Mouse (Mus musculus): ENCODE data around the gene Ikzf3. TPM values are rescaled to one million over a fixed set of nuclear protein-coding genes. Genes with fewer than 3 reads are reported as not detected.

The Ikzf3 gene
- polyA plus RNA-seq, 1 experiment from 2014 or later = 0.13 TPM

DNA sequence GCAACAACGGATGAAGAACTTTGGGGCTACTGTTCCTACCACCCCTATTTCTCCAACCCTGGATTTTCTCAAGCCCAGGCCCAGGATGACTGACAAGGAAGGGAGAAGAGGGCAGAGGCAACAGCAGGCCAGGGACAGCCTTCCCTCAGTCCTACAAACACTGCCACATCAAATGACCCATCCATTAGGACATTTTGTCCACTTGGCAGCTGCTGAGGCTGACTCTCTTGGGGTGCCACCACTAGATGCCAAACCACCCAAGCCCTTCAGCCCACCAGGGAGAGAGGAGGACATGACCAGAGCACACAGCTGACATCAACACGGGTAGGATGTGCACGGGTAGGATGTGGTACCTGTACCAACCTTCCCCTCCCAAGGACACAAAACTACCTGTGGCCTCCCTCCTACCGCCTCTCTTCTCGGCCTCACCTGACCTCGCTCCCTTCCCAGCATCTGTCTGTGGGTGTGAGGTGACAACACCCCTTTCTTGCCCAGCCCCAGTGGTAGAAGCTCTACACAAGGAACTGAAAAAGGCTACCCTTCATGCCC is 38.9 kb upstream of the Ikzf3 start:
- Histone ChIP-seq H3K9me3 (no peaks in the 10 kb centered on the region), H3K27ac (replicated peaks) (no peak overlapping the region), H3K4me2 (peak overlapping the region; percentile 94), H3K4me1 (peaks cover 92% of the 10 kb centered on the region), H3K36me3 (peaks cover 41% of the 10 kb centered on the region), H3K9ac (peak overlapping the region; percentile 96), H3K4me3 (peak overlapping the region; percentile 73), H3K27me3 (replicated peaks) (no peaks in the 10 kb centered on the region)
- 84% methylated on average over 6 of the region's 6 CpGs for WGBS
- ATAC-seq (ENCODE audit: extremely low read depth, insufficient number of reproducible peaks, low FRiP score, low TSS enrichment) = no peak

DNA sequence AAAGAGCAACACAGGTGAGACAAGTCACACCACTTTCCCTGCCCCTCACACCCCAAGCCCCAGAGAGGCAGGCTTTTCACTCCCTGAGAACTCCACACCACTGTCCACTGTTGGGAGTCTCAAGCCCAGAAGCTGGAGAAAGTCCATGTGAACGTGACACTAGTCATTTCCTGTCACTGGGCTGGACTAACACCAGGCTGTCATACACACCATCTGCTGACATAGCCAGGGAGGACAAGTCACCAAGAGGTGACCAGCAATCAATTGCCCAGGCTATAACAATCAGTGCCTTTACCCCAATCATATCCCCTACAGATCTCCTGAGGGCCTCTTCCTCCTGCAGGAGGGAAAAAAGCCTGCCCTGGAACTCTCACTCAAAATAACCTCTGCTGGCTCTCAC is 38.3 kb upstream of the Ikzf3 start:
- H3K4me1 ChIP-seq = peaks cover 88% of the 10 kb centered on the region
- H3K9ac ChIP-seq = peak overlapping the region; percentile 96
- no peak overlapping the region for H3K27ac ChIP-seq (replicated peaks)
- H3K4me2 ChIP-seq = peak overlapping the region; percentile 94
- H3K27me3 ChIP-seq (replicated peaks) = no peaks in the 10 kb centered on the region
- 44% methylated on average over 1 of the region's 1 CpGs for WGBS
- peaks cover 41% of the 10 kb centered on the region for H3K36me3 ChIP-seq
- peak overlapping the region; percentile 73; the same call in 1 of the 2 replicates for H3K4me3 ChIP-seq
- no peaks in the 10 kb centered on the region for H3K9me3 ChIP-seq
- no peak for ATAC-seq (ENCODE audit: extremely low read depth, insufficient number of reproducible peaks, low FRiP score, low TSS enrichment)

DNA sequence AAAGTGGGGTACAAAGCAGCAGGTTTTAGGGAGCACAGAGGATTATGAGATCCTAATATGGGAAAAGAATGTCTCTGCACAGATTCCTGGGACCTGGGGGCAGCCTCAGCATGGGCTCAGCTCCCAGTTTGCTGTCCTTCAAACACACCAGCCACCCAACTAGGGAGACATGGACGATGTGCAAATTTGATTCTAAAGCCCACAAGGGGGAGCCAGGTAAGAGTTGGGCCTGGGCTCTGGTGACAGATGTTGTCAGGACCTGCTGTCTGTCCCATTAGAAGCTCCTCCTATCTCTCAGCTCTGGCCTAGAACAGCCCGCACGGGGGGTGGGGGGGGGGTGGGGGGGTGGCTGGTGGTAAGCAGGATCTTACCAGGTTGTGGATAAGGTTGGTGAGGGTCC is 37.7 kb upstream of the Ikzf3 start:
- no peak for ATAC-seq (ENCODE audit: extremely low read depth, insufficient number of reproducible peaks, low FRiP score, low TSS enrichment)
- peaks cover 41% of the 10 kb centered on the region for H3K36me3 ChIP-seq
- H3K9me3 ChIP-seq = no peaks in the 10 kb centered on the region
- H3K9ac ChIP-seq = peak overlapping the region; percentile 96; the same call in 1 of the 2 replicates
- H3K27me3 ChIP-seq (replicated peaks) = no peaks in the 10 kb centered on the region
- peak overlapping the region; percentile 76 for H3K27ac ChIP-seq (replicated peaks)
- 27% methylated on average over 3 of the region's 3 CpGs for WGBS
- peak overlapping the region; percentile 94 for H3K4me2 ChIP-seq
- 0 out of 2 replicates have a peak overlapping the region, but pooled peaks have one; percentile 73 for H3K4me3 ChIP-seq
- peaks cover 82% of the 10 kb centered on the region for H3K4me1 ChIP-seq

DNA sequence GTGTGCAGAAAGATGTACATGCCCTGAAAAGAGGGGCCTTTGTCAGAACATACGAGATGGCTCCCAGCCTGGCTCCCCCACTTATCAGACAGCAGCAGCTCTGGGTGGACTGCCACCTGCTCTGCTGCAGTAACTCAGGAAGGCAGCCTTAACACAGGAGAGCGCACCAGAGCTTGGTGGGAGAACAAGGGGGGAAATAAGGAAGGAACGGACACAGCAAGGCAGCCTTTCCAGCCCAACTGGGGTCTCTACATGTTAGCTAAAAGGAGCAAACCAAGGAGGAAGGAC is 37.4 kb upstream of the Ikzf3 start:
- Histone ChIP-seq H3K4me2 (peak overlapping the region; percentile 94), H3K27ac (replicated peaks) (peak overlapping the region; percentile 76), H3K27me3 (replicated peaks) (no peaks in the 10 kb centered on the region), H3K4me3 (0 out of 2 replicates have a peak overlapping the region, but pooled peaks have one; percentile 11), H3K9me3 (no peaks in the 10 kb centered on the region), H3K4me1 (peaks cover 79% of the 10 kb centered on the region), H3K36me3 (peaks cover 41% of the 10 kb centered on the region), H3K9ac (0 out of 2 replicates have a peak overlapping the region, but pooled peaks have one; percentile 47)
- WGBS = 65% methylated on average over 3 of the region's 3 CpGs
- ATAC-seq (ENCODE audit: extremely low read depth, insufficient number of reproducible peaks, low FRiP score, low TSS enrichment) = no peak

DNA sequence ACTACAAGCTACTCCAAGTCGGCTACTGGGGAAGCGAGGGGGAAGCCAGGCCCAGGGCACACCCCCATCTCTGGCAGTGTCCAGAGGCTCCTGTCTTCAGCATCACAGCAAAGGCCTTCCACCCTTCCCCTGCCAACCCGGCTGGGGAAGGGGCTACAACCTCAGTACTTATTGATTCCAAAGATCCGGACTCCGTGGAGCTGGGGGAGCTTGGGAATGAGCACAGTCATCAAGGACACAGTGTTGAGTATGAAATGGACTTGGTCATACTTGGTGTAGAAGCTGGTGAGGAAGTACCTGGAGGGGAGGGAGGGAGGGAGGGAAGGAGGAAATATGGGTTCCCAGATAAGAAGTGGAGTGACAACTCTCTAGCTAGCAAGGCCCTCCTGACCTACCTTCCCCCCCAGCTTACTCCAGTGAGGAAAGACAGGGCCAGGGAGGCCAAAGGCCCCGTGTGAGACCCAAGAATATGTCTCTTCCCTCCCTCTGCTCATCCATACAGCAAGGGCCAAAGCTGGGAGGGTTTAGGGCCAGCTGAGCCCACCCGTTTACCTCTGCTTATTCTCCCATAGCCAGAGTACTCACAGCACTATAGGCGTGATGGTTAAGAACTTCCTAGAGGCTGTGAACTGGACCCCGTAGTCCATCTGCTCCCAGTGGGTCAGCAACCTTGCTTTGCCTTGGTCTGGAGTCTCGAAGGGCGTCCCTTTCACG is 36.9 kb upstream of the Ikzf3 start:
- Histone ChIP-seq H3K36me3 (peaks cover 41% of the 10 kb centered on the region), H3K4me2 (peak overlapping the region; percentile 94), H3K9me3 (no peaks in the 10 kb centered on the region), H3K4me1 (peaks cover 74% of the 10 kb centered on the region), H3K27ac (replicated peaks) (peak overlapping the region; percentile 76), H3K27me3 (replicated peaks) (no peaks in the 10 kb centered on the region), H3K4me3 (peak overlapping the region; percentile 17), H3K9ac (peak overlapping the region; percentile 62)
- 81% methylated on average over 12 of the region's 12 CpGs for WGBS
- no peak for ATAC-seq (ENCODE audit: extremely low read depth, insufficient number of reproducible peaks, low FRiP score, low TSS enrichment)

DNA sequence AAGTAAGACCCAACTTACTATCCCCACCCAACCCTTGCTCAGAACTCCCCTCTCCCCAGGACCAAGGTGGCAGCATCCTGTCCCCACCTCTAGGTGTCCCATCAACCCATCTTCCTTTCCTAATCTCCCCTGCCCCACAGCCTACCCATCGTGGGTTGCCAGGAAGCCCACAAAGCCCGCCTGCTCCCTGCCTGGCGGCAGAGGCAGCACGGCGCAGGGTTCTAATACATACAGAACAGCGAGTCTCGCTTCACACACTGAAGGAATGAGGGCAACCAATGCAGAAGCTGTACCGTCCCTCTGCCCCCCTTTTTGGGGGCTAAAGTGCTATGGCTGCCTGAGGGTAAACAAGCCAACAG is 36.2 kb upstream of the Ikzf3 start:
- no peaks in the 10 kb centered on the region for H3K9me3 ChIP-seq
- peaks cover 69% of the 10 kb centered on the region for H3K4me1 ChIP-seq
- no peak for ATAC-seq (ENCODE audit: extremely low read depth, insufficient number of reproducible peaks, low FRiP score, low TSS enrichment)
- H3K4me3 ChIP-seq = peak overlapping the region; percentile 17
- H3K27me3 ChIP-seq (replicated peaks) = no peaks in the 10 kb centered on the region
- H3K36me3 ChIP-seq = peaks cover 41% of the 10 kb centered on the region
- 70% methylated on average over 8 of the region's 8 CpGs for WGBS
- peak overlapping the region; percentile 76 for H3K27ac ChIP-seq (replicated peaks)
- H3K4me2 ChIP-seq = peak overlapping the region; percentile 94
- H3K9ac ChIP-seq = peak overlapping the region; percentile 62

DNA sequence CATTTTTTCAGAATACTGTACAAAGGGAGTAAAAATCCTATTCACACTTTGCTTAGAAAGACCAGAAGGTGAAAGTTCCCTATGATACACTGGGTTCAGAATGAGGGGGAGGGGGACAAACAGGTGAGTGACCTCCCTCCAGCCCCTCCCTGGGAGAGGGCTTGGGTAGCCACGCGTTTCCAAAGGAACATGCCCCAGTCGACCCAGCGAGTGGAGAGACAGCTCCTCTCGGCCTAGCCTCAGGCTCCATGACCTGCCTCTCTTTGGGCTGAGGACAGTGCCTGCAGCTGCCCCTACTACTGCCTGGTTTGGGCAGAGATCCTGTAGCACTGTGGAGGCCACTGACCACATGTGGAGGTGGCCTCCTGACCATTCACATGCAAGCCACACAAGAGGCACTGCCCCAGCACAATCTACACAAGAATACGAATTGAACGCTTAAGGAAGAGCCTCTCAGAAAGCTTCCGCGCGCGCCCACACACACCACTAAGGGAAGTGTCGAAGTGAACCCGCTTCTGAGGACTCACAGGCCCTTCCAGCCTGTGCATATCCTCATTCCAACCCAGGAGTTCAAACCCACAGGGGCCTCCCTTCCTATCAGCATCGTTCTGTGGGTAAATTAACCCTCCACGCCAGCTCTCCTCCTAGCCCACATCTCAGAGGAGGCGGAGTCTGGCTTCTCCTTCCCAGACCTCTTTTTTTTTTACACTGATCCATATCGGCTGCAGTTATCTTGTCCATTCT is 35.6 kb upstream of the Ikzf3 start:
- Histone ChIP-seq H3K27me3 (replicated peaks) (no peaks in the 10 kb centered on the region), H3K27ac (replicated peaks) (peak overlapping the region; percentile 76), H3K4me2 (peak overlapping the region; percentile 94), H3K9ac (peak overlapping the region; percentile 62), H3K4me1 (peaks cover 69% of the 10 kb centered on the region), H3K36me3 (peaks cover 41% of the 10 kb centered on the region), H3K4me3 (peak overlapping the region; percentile 18), H3K9me3 (no peaks in the 10 kb centered on the region)
- ATAC-seq (ENCODE audit: extremely low read depth, insufficient number of reproducible peaks, low FRiP score, low TSS enrichment) = no peak
- 48% methylated on average over 17 of the region's 17 CpGs for WGBS

DNA sequence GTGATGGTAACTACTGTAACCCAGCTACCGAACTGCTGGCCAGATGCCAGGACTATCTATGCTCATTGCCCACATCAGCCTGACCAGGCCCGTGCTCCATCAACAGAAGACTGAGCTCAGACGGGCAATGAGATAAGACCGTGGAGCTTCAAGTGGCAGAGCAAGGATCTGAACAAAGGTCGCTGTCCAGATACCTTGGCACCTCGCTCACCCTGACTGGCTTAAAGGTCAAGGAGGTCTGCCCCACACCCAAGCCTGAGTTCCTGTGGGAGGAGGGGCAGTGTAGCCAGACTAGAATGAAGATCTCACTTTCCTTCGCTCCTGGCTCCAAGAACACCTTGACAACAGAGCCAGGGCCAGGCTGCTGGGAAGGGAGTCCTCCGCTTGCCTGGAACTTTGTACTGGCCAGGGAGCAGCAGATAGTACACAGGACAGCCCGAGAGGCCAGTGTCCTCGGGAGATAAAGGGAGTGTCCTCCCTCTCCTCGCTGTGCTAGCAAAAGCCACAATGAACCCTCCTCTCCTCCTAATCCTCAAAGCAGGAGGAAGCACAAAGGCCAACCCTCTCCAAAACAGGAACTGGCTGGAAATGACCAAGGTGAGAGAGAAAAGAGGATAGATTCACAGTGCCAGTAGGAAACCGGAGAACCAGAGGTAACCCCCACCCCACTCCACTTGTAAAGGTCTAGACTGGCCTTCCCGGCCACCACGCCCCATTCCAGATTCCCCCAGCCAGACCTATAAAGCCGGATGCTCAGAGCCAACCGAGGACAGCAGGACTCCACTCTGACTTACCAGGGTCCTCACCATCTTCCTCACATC is 34.7 kb upstream of the Ikzf3 start:
- H3K4me2 ChIP-seq = peak overlapping the region; percentile 94
- 31% methylated on average over 16 of the region's 16 CpGs for WGBS
- ATAC-seq (ENCODE audit: extremely low read depth, insufficient number of reproducible peaks, low FRiP score, low TSS enrichment) = no peak

DNA sequence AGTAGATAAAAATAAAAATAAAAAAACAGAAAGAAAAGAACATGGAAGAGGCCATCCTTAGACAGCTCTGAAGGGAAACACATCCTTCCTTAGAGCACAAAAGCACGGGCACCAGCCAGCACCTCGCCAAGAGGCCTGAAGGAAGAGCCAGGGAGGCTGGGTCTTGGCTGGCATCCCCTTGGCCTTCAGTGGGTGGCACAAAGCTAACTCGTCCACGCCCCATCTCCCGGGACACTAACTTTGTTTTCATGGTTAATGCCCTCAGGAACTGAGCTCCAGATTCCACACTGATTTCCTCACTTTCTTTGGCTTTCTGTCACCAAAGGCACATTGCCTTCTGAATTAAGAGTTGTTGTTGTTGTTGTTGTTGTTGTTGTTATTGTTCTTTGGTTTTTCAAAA is 31.9 kb upstream of the Ikzf3 start:
- no peak for ATAC-seq (ENCODE audit: extremely low read depth, insufficient number of reproducible peaks, low FRiP score, low TSS enrichment)
- 82% methylated on average over 5 of the region's 5 CpGs for WGBS

More for the DNA sequence above, 34.7 kb upstream of the Ikzf3 start:
- Histone ChIP-seq H3K4me1 (peaks cover 60% of the 10 kb centered on the region), H3K27me3 (replicated peaks) (no peaks in the 10 kb centered on the region), H3K36me3 (peaks cover 41% of the 10 kb centered on the region), H3K27ac (replicated peaks) (peak overlapping the region; percentile 76), H3K4me3 (peak overlapping the region; percentile 18), H3K9me3 (no peaks in the 10 kb centered on the region), H3K9ac (peak overlapping the region; percentile 62)

DNA sequence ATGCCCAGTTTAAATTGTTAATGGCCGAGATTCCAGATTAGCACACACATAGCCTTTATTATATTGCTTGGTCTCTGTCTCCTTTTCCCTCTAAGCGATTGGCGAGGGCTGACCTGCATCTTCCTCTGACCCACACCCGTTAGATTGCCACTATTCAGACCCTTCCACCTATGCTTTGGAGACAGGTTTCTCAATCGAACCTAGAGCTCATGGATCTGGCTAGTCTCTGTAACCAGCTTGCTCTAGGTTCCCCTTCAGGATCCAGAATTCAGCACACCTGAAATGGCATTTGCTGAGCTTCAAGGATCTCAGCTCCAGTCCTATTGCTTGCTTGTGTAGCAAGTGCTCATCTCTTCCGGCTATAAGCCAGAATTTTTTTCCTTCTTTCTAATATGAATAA is 23.6 kb upstream of the Ikzf3 start:
- no peak overlapping the region for H3K27ac ChIP-seq (replicated peaks)
- H3K4me1 ChIP-seq = no peaks in the 10 kb centered on the region
- no peaks in the 10 kb centered on the region for H3K36me3 ChIP-seq
- no peak overlapping the region for H3K4me2 ChIP-seq
- H3K4me3 ChIP-seq = no peak overlapping the region
- peaks cover 3% of the 10 kb centered on the region for H3K9me3 ChIP-seq
- 73% methylated on average over 6 of the region's 6 CpGs for WGBS
- H3K27me3 ChIP-seq (replicated peaks) = no peaks in the 10 kb centered on the region
- H3K9ac ChIP-seq = no peak overlapping the region
- no peak for ATAC-seq (ENCODE audit: extremely low read depth, insufficient number of reproducible peaks, low FRiP score, low TSS enrichment)

More for the DNA sequence above, 31.9 kb upstream of the Ikzf3 start:
- Histone ChIP-seq H3K4me3 (no peak overlapping the region), H3K27me3 (replicated peaks) (no peaks in the 10 kb centered on the region), H3K27ac (replicated peaks) (no peak overlapping the region), H3K9ac (no peak overlapping the region), H3K4me2 (no peak overlapping the region), H3K36me3 (peaks cover 25% of the 10 kb centered on the region), H3K9me3 (no peaks in the 10 kb centered on the region), H3K4me1 (peaks cover 33% of the 10 kb centered on the region)

DNA sequence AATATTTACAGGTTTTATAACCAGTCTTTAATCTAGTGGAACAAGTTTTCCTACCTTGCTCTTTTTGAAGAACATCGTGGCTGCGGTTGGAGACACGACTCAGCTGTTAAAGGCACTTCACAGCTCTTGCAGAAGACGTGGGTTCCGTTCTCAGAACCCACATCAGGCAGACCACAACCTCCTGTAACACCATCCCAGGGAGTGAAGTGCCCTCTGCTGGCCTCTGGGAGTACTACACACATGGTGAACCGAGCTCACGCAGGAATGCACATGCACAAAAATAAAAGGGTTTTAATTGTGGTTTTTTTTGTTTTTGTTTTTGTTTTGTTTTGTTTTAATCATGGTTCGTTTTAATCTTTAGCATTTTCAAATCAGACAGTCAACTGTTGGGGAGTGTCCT is 22.5 kb upstream of the Ikzf3 start:
- no peaks in the 10 kb centered on the region for H3K27me3 ChIP-seq (replicated peaks)
- WGBS = 81% methylated on average over 8 of the region's 8 CpGs

More for the DNA sequence above, 22.5 kb upstream of the Ikzf3 start:
- H3K4me3 ChIP-seq = no peak overlapping the region
- H3K9me3 ChIP-seq = peaks cover 3% of the 10 kb centered on the region
- no peak overlapping the region for H3K9ac ChIP-seq
- no peak overlapping the region for H3K27ac ChIP-seq (replicated peaks)
- H3K36me3 ChIP-seq = no peaks in the 10 kb centered on the region
- no peak overlapping the region for H3K4me2 ChIP-seq
- ATAC-seq (ENCODE audit: extremely low read depth, insufficient number of reproducible peaks, low FRiP score, low TSS enrichment) = no peak
- H3K4me1 ChIP-seq = peaks cover 4% of the 10 kb centered on the region; the same call in 1 of the 2 replicates

Data from heart, embryonic 13.5 days (tissue).